Mouse (Mus musculus): ENCODE measurements around the gene Lsr.
A peak's percentile ranks its signal among the peaks of the same experiment; 100 is the strongest.

Gene Lsr

DNA sequence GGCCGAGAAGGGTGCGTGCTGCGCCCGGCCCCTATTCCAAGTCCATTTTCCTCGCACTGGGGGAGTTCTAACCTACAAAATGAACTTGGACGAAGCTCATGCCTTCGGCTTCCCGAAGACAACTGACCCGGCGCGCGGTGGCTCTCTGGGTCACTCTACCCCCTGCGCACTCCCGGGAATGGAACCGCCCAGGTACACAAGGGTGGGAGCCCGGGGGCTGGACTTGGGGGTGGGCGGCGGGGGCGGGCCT lies at the start of gene Lsr:
Gene Lsr, minus strand, starts transcription at position 214 of the 250 bp plus-strand sequence.
- DNase-seq (ENCODE audit: low spot score in 2 of 2): no peak

- DNase-seq (ENCODE audit: low spot score in 2 of 2): peak; percentile 68 to 81
Observed at GRCm38 (mm10) chr7:31017104-31017901, 44.0 kb upstream of the Lsr start.

DNA sequence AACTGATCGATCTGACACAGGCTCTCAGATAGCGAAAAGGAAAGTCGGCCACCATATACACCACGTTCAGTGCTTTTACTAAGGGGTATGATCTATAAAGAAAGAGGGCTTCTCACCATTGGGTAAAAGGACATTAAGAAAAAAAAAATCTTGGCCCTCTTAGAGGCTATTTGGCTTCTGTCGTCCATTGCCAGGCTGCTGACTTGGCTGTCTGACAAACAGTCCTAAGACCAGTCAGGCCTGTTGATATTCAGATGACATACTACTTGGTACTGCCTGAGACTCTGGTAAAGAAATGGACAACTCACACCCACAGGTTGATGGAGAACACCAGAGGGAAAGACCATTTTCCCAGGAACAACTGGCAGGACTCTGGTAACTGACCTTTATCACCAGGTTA lies 39.7 kb upstream of the Lsr start:
- DNase-seq (ENCODE audit: low spot score in 2 of 2): no peak

DNA sequence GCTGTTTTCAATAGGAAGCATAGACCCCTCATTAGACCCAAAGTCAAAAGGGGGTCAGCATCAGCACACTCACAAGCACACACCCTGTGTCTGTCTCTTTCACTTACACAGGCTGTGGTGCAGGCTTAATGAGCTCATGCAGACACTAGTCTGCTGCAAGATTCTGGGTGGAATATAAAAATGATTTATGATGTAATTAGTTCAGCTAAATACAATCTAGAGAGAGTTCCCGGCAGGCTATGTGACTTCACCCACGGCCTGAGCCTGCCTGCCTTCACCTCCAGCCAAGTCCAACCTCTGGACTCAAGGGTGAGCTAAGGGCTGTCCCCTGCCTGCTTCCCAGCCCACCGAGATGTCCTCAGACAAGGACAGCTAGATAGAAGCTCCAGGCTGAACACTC lies 35.6 kb upstream of the Lsr start:
- no peak for DNase-seq (ENCODE audit: low spot score in 2 of 2)

GRCm38 (mm10) chr7:31008175-31008574 lies 34.9 kb upstream of the Lsr start:
- no peak for DNase-seq (ENCODE audit: low spot score in 2 of 2)

DNA sequence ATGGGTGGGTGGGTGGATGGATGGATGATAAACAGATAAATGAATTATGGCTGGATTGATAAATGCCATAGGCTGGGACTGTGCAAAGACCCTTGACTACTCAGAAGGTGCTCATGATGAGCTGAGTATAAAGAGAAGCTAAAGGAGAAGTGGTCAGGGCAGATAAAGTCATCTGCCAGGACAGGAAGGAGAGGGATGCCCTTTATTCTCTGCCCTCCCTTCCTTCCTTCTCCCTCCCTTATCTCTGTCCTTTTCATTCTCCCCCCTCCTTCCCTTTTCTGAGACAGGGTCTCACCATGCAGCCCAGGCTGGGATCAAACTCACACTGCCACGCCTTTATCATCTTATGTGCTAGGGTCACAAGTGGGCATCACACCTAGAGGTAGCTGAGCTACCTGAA lies 34.5 kb upstream of the Lsr start:
- no peak for DNase-seq (ENCODE audit: low spot score in 2 of 2)

- DNase-seq (ENCODE audit: low spot score in 2 of 2): no peak
Observed at GRCm38 (mm10) chr7:31002650-31003049, 29.4 kb upstream of the Lsr start.

GRCm38 (mm10) chr7:31000505-31001020 lies 27.3 kb upstream of the Lsr start:
- peak; percentile 43 to 68 for DNase-seq (ENCODE audit: low spot score in 2 of 2)

- DNase-seq (ENCODE audit: low spot score in 2 of 2): no peak
Observed at GRCm38 (mm10) chr7:30996491-30996890, 23.2 kb upstream of the Lsr start.

GRCm38 (mm10) chr7:30993986-30994385 lies 20.7 kb upstream of the Lsr start:
- DNase-seq (ENCODE audit: low spot score in 2 of 2): no peak

GRCm38 (mm10) chr7:30992148-30992547 lies 18.9 kb upstream of the Lsr start:
- DNase-seq (ENCODE audit: low spot score in 2 of 2): no peak

DNA sequence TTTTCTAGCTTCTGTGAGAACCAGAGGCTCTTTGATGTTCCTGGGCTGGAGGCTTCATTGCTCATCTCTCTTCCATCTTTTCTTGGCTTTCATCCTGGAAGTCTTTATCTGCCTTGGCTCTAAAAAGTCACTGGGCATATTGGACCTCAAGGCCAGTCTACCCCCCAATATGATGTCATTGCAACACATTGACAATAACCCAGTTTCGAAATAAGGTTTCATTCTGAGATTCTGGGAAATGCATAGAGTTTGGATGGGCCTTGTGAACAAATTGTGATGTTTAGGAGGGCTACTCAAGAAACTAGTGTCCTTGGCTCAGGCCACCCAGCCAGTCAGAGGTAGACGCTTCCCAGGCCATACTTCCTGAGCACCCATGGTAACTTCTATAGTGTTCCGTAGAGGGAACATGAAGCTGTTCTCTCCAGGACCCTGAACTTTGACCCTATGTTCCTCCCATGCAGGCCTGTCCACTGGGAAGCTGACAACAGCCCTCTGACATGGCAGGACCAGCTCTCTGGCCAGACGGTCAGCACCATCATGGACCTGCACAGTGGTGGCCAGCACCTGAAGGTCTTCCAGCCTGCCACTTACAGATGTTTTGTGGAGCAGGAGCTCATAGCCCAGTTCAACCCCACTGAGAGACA lies 15.4 kb upstream of the Lsr start:
- no peak for DNase-seq (ENCODE audit: low spot score in 2 of 2)

DNA sequence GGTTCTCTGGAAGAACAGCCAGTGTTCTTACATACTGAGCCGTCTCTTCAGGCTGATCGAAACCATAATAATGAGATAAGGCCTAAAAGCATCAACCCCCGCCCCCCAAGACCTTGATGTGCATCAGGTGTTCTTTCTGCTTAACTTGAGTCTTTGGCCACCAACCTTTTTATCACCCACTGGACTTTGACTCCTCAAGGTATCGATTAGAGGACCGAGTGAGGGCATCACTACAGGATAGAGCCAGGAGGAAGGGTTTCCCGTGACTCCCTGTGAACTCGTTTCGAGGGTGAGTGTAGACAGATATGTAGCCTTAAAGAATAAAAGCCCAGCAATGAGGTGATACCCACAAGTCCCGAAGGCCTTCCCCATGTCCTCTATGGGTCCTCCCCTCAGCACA lies 12.1 kb upstream of the Lsr start:
- no peak for DNase-seq (ENCODE audit: low spot score in 2 of 2)

DNA sequence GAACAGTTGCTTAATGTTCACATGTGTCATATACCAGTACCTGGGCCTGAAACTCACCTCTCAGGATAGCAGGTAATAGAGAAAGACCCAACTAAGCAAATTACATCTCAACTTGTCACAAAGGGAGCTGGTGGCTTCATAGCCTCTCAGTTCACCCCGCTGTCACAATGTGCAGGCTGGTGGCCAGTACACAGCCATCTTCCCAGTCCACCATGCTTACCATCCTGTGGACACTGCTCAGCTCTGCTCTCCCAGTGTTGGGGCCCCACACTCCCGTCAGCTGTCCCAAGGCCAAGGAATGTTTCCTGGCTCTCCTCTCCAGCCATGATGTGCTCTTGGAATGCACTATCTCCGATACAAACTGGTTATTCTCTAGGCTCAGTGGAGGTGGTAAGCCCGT lies 8.4 kb upstream of the Lsr start:
- no peak for DNase-seq (ENCODE audit: low spot score in 2 of 2)

DNA sequence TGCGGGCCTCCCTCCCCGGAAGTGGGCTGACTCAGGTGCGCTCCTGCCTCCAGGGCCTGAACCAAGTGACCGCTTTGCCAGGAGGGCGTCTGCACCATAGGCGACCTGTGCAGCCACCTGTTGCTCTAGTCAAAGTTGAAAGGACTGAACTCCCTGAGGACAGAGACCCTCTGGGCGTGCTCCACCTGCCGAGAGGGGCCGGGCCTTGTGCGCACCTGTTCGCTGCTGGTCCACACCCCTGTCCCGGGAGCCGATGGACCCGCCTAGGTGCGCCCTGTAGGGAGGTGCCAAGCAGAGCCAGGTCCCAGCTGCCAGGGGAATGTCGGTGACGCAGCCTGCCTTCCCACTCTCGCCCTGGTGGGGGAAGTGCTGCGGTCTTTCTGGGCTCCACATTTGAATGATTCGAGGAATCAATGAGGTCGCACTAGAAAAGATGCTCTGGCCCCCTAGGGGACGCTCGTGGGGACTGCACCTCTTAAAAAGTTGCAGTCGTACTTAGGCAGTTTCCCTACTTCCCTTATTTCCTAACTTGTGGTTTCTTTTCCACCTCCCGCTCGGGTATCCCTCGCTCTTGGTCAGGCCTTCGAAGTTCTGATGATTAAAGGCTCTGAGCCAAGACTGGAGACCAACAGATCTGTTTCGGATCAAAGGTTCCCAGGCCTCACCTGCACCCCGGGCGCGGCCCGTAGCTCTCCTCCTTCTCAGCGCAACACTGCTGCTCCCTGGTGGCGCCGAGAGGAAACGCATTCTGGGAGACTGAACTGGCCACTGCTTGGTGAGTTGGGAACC lies 431 bp upstream of the Lsr start, which contains the start of gene Fam187b:
Gene Fam187b, plus strand, starts transcription at position 290 of the 789 bp plus-strand sequence.
- DNase-seq (ENCODE audit: low spot score in 2 of 2): peak; percentile 75 to 81

- DNase-seq (ENCODE audit: low spot score in 2 of 2): no peak
Observed at GRCm38 (mm10) chr7:30972426-30973250, 626 bp downstream of the Lsr start.

- DNase-seq (ENCODE audit: low spot score in 2 of 2): no peak
Observed at GRCm38 (mm10) chr7:30971901-30972300, 1.4 kb downstream of the Lsr start.

DNA sequence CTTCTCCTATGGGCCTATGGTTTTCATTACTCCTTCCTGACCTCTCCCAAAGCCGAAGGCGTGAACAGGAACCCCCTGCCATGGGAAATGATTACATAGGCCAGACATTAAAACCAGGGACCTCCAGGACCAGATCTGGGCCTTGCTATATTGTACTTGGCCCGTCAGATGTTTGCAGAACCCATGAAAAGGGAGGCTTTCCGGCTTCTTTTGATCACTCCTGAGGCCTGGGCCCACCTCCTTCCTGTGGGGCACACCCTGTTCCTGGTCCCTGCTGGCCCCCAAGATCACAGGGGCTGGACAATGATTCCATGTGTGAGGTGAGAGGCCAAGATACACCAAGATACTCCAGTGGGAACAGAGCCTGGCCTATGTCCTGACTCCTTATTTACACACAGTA lies 4.1 kb downstream of the Lsr start:
- no peak for DNase-seq (ENCODE audit: low spot score in 2 of 2)

DNA sequence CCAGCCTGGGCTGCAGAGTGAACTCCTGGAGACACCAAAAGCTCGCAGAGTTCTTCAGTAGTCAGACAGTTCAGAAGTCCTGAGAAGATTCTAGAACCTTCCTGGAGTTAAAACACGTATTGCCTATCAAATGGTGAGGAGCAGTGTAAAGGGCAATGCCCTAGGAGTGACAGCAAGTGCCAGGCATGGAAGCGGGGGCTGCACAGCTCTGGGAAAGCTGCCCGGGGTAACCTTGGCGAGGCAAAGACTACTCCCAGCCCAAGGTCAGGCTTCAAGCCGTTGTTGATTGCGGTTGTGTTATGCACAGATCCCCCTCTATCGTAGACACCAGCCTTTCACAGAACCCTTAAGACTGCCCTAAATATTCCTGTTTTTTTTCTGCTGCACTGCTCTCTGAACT lies 4.7 kb downstream of the Lsr start:
- no peak for DNase-seq (ENCODE audit: low spot score in 2 of 2)

DNA sequence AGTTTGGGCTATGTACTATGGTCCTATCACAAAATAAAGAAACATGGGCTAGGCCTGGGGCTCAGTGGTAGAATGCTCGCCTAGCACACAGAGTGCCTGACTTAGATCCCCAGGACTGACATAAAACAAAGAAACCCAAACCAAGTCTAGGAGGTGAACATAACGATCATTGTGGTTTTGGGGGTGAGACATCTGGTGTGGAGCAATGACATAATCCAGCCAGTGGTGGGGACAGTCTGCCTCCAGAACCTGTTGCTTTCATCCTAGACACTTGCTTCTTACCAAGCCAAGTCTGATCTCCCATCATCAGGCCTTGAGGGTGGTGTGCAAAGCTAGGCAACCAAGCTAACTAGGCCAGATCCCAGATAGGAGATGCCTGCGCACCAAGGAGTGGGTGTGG lies 6.6 kb downstream of the Lsr start:
- DNase-seq (ENCODE audit: low spot score in 2 of 2): no peak

GRCm38 (mm10) chr7:30965677-30966076 lies 7.6 kb downstream of the Lsr start:
- DNase-seq (ENCODE audit: low spot score in 2 of 2): no peak

- no peak for DNase-seq (ENCODE audit: low spot score in 2 of 2)
Observed at GRCm38 (mm10) chr7:30964366-30964765, 8.9 kb downstream of the Lsr start.

Measured in right cerebral cortex, postnatal 10 days (tissue).